Mouse (Mus musculus): ENCODE results near the gene Gucy2e.
A peak's percentile ranks its signal among the peaks of the same experiment; 100 is the strongest.

Gucy2e gene

GRCm38 (mm10) chr11:69236061-69236925 is 543 bp downstream of the Gucy2e start:
- no peak for DNase-seq (ENCODE audit: low spot score)

- DNase-seq (ENCODE audit: low spot score) = peak; percentile 53
Measured at GRCm38 (mm10) chr11:69235285-69236060, 1.4 kb downstream of the Gucy2e start.

- no peak for DNase-seq (ENCODE audit: low spot score)
Measured at GRCm38 (mm10) chr11:69233141-69233540, 3.7 kb downstream of the Gucy2e start.

GRCm38 (mm10) chr11:69230420-69230819 is 6.4 kb downstream of the Gucy2e start:
- DNase-seq (ENCODE audit: low spot score) = no peak

- no peak for DNase-seq (ENCODE audit: low spot score)
Measured at GRCm38 (mm10) chr11:69225715-69226114, 11.1 kb downstream of the Gucy2e start.

GRCm38 (mm10) chr11:69223101-69223500 is 13.7 kb downstream of the Gucy2e start:
- DNase-seq (ENCODE audit: low spot score) = no peak

GRCm38 (mm10) chr11:69221070-69221469 is 15.8 kb downstream of the Gucy2e start:
- DNase-seq (ENCODE audit: low spot score) = no peak

GRCm38 (mm10) chr11:69218661-69219060 is 18.2 kb downstream of the Gucy2e start:
- DNase-seq (ENCODE audit: low spot score) = no peak

GRCm38 (mm10) chr11:69217411-69217810 is 19.4 kb downstream of the Gucy2e start:
- no peak for DNase-seq (ENCODE audit: low spot score)

GRCm38 (mm10) chr11:69211431-69211830 is 25.4 kb downstream of the Gucy2e start:
- DNase-seq (ENCODE audit: low spot score) = peak; percentile 47

- no peak for DNase-seq (ENCODE audit: low spot score)
Measured at GRCm38 (mm10) chr11:69202469-69203230, 34.2 kb downstream of the Gucy2e start.

- DNase-seq (ENCODE audit: low spot score) = no peak
Measured at GRCm38 (mm10) chr11:69200231-69200630, 36.6 kb downstream of the Gucy2e start.

GRCm38 (mm10) chr11:69199251-69199650 is 37.6 kb downstream of the Gucy2e start:
- no peak for DNase-seq (ENCODE audit: low spot score)

GRCm38 (mm10) chr11:69197743-69198142 is 39.1 kb downstream of the Gucy2e start, which contains the start of gene Alox8:
TSS of gene Alox8 (minus strand) at chr11:69197843.
- no peak for DNase-seq (ENCODE audit: low spot score)

- DNase-seq (ENCODE audit: low spot score) = no peak
Measured at GRCm38 (mm10) chr11:69197194-69197593, 39.6 kb downstream of the Gucy2e start.

GRCm38 (mm10) chr11:69196766-69197165 is 40.1 kb downstream of the Gucy2e start:
- no peak for DNase-seq (ENCODE audit: low spot score)

GRCm38 (mm10) chr11:69192840-69193239 is 44.0 kb downstream of the Gucy2e start:
- no peak for DNase-seq (ENCODE audit: low spot score)

- DNase-seq (ENCODE audit: low spot score) = no peak
Measured at GRCm38 (mm10) chr11:69185936-69186335, 50.9 kb downstream of the Gucy2e start.

GRCm38 (mm10) chr11:69185031-69185430 is 51.8 kb downstream of the Gucy2e start:
- no peak for DNase-seq (ENCODE audit: low spot score)

- DNase-seq (ENCODE audit: low spot score) = no peak
Measured at GRCm38 (mm10) chr11:69180120-69180519, 56.7 kb downstream of the Gucy2e start.

GRCm38 (mm10) chr11:69179512-69179911 is 57.3 kb downstream of the Gucy2e start:
- DNase-seq (ENCODE audit: low spot score) = no peak

GRCm38 (mm10) chr11:69178525-69178924 is 58.3 kb downstream of the Gucy2e start:
- DNase-seq (ENCODE audit: low spot score) = no peak

Data from left cerebral cortex, adult 11 months (tissue).